Mouse (Mus musculus) left cerebral cortex, postnatal 10 days (tissue): Measurements from ENCODE around the gene Cadps2. TPM values are rescaled to one million over a fixed set of nuclear protein-coding genes. Genes with fewer than 3 reads are reported as not detected.

Source experiments
- DNase-seq, 2 experiments: peaks; one replicate each; pipeline ENCODE4 v3.0.0; 2021 to 2022; ENCODE audit warnings: low spot score in 2 of 2, mixed read lengths in 1 of 2; ENCODE audit errors: extremely low spot score in 1 of 2
- intact Hi-C: fragments of 180-260 bp; cut with DNase I; formaldehyde crosslinking; loops from one replicate; pipeline ENCODE4 v1.15.1; 2025
- total RNA-seq, 2 experiments: library from RNA; stranded (reverse); gene quantifications; 2 replicates each; pipeline ENCODE4 v1.2.3; 2021

The Cadps2 gene
- total RNA-seq, 2 experiments from 2014 or later = 67.4 to 75.5 TPM

GRCm38 (mm10) chr6:23634016-23634415 lies 205.2 kb downstream of the Cadps2 start:
- DNase-seq = no peak
- intact Hi-C loops = no loop called here

- intact Hi-C loops = no loop called here
- DNase-seq = no peak
These were observed 208.8 kb downstream of the Cadps2 start for GRCm38 (mm10) chr6:23630465-23630864.

- DNase-seq = no peak
- intact Hi-C loops = no loop called here
These were observed 264.1 kb downstream of the Cadps2 start for GRCm38 (mm10) chr6:23575102-23575501.

GRCm38 (mm10) chr6:23573750-23574149 lies 265.5 kb downstream of the Cadps2 start:
- intact Hi-C loops = no loop called here
- no peak for DNase-seq

- no peak for DNase-seq
- intact Hi-C loops = no loop called here
These were observed 266.8 kb downstream of the Cadps2 start for GRCm38 (mm10) chr6:23572401-23572800.

GRCm38 (mm10) chr6:23569686-23570085 lies 269.5 kb downstream of the Cadps2 start:
- intact Hi-C loops = no loop called here
- no peak for DNase-seq

GRCm38 (mm10) chr6:23568688-23569087 lies 270.5 kb downstream of the Cadps2 start:
- no peak for DNase-seq
- intact Hi-C loops = no loop called here

GRCm38 (mm10) chr6:23567651-23568050 lies 271.6 kb downstream of the Cadps2 start:
- intact Hi-C loops = no loop called here
- DNase-seq = no peak

- no peak for DNase-seq
- intact Hi-C loops = no loop called here
These were observed 289.3 kb downstream of the Cadps2 start for GRCm38 (mm10) chr6:23549874-23550273.

- intact Hi-C loops = no loop called here
- no peak for DNase-seq
These were observed 315.5 kb downstream of the Cadps2 start for GRCm38 (mm10) chr6:23523710-23524109.

- intact Hi-C loops = no loop called here
- no peak for DNase-seq
These were observed 316.7 kb downstream of the Cadps2 start for GRCm38 (mm10) chr6:23522556-23522955.

GRCm38 (mm10) chr6:23498611-23499010 lies 340.6 kb downstream of the Cadps2 start:
- DNase-seq = no peak
- intact Hi-C loops = loop anchor here (10.0 kb wide), 3 partner anchors 336 to 1026 kb away; partner anchors contain the start of genes Asb15, Cadps2 and Ndufa5

- intact Hi-C loops = loop anchor here (10.0 kb wide), 3 partner anchors 343 to 1033 kb away; partner anchors contain the start of genes Asb15, Cadps2 and Ndufa5
- peak in 1 of 2 experiments; percentile 27 for DNase-seq
These were observed 347.4 kb downstream of the Cadps2 start for GRCm38 (mm10) chr6:23491804-23492203.

- intact Hi-C loops = loop anchor here (10.0 kb wide), 3 partner anchors 344 to 1034 kb away; partner anchors contain the start of genes Asb15, Cadps2 and Ndufa5
- no peak for DNase-seq
These were observed 348.8 kb downstream of the Cadps2 start for GRCm38 (mm10) chr6:23490431-23490830.

- DNase-seq = no peak
- intact Hi-C loops = no loop called here
These were observed 350.2 kb downstream of the Cadps2 start for GRCm38 (mm10) chr6:23489046-23489445.

GRCm38 (mm10) chr6:23472686-23473085 lies 366.5 kb downstream of the Cadps2 start:
- no peak for DNase-seq
- intact Hi-C loops = no loop called here

GRCm38 (mm10) chr6:23471830-23472229 lies 367.4 kb downstream of the Cadps2 start:
- no peak for DNase-seq
- intact Hi-C loops = no loop called here

- no peak for DNase-seq
- intact Hi-C loops = loop anchor here (10.0 kb wide), 1 partner anchor 463 kb away; no protein-coding TSS in a partner anchor
These were observed 371.3 kb downstream of the Cadps2 start for GRCm38 (mm10) chr6:23467885-23468284.

- intact Hi-C loops = loop anchor here (10.0 kb wide), 1 partner anchor 458 kb away; no protein-coding TSS in a partner anchor
- peak in 1 of 2 experiments; percentile 31 for DNase-seq
These were observed 376.5 kb downstream of the Cadps2 start for GRCm38 (mm10) chr6:23462600-23463280.

- DNase-seq = peak; percentile 49 to 63
- intact Hi-C loops = loop anchor here (10.0 kb wide), 1 partner anchor 273 kb away; no protein-coding TSS in a partner anchor
These were observed 381.5 kb downstream of the Cadps2 start for GRCm38 (mm10) chr6:23457748-23458147.
